Mouse (Mus musculus): ENCODE data around the gene Zfp560. TPM values are rescaled to one million over a fixed set of nuclear protein-coding genes. Genes with fewer than 3 reads are reported as not detected.
A peak's percentile ranks its signal among the peaks of the same experiment; 100 is the strongest.
"Not testable (repeated sequence)": the region's sequence is repeated elsewhere in the genome, so short reads cannot be mapped to it uniquely, and the experiment has no call there.

Gene Zfp560
- 1 to 10 TPM; 5.9 to 8.6 TPM for total RNA-seq (2021)
- long read RNA-seq, experiment 1, full-length matches to known transcripts, result 12 of 12 reads
- long read RNA-seq, experiment 1, partial matches to known transcripts, result 0 of 12 reads
- long read RNA-seq, experiment 1, other reads (novel, unspliced or antisense), result 0 of 12 reads
- long read RNA-seq, experiment 2, transcript Zfp560-202 (3 exons, 608 nt), result major isoform, 5 of 6 reads
- long read RNA-seq, experiment 2, partial matches to known transcripts, result 0 of 6 reads
- long read RNA-seq, experiment 2, other reads (novel, unspliced or antisense), result 1 of 6 reads

DNA sequence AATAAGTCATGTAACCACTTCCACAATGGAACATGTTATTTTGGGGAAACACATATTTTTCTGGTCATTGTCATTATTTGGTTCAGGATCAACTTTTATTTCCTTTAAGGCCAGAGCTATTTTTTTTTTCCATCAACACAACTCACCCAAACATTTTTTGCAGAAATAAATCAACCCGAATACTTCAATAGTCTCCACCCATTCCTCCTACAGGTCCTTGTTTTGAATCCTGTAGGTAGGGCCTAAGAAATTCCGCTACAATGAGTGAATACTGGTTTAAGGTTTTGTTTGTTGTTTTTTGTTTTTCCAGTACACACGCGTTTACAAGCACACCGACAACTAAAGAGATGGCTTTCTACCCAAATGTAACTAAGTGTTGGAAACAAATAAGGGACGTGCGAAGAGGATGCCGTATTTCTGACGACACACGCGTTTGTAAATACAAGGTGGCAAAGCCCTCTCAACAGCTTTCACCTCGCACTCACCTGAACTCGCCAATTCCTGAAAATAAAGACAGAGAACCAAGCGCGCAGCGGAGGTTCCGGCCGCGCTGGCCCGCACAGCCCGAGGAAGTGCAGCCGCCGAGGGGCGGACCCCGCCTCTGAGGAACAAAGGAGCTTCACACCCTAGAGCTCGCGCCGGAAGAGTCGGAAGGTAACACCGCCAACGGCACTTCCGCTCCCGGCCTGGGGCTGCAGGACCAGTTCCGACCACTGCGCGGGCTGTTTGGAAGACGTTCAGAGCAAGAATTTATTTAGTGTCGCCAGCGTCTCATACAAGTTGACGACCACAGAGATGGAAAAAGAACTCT, at the start of gene Zfp560:
Zfp560 (minus strand) TSS at position 646 of the 811 bp plus-strand sequence.
- DNase-seq, result peak; percentile 90 to 91

DNA sequence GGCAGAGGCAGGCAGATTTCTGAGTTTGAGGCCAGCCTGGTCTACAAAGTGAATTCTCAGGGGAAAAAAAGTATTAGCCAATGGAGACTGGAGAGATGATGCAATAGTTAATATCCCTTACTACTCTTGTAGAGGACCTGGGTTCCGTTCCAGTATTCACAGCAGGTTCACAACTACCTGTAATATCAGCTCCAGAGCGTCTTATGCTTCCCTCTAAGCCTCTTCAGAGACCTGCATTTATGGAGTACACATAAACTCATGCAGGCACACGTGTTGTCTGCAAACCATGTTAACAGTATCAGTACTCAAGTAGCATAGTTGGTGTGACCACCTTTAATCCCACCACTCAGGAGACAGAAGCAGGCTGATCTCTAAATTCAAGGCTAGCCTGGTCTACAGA, 45.0 kb upstream of the Zfp560 start:
- no peak for DNase-seq

DNA sequence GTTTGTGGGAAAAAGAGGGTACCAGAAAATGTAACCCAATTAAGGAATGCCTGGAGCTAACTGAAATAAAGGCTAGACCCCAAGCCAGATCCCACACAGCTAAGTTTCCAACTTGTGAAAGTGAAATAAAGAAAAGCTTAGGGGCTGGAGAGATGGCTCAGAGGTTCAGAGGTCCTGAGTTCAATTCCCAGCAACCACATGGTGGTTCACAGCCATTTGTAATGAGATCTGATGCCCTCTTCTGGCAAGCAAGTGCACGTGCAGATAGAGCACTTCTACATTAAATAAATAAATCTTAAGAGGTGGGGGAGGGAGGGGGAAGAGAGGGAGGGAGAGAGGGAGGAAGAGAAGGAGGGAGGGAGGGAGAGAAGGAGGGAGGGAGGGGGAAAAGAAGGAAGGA, 26.5 kb upstream of the Zfp560 start:
- no peak for DNase-seq

DNA sequence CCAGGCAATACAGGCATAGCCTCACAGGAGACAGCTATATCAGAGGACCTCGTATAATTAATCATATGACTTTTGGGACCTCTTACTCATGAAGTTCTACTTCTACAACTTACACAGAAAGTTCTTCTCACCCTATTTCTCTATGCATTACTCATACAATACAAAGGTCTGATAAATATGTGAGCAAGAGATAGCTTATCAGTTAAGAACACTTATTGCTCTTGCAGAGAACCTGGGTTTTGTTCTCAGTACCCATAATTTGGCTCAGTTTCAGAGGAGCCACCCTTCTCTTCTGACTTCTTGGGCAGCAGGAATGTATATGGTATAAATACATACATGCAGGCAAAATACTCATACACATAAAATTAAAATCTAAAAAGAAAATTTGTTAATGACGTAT, 24.3 kb upstream of the Zfp560 start:
- no peak for DNase-seq

DNA sequence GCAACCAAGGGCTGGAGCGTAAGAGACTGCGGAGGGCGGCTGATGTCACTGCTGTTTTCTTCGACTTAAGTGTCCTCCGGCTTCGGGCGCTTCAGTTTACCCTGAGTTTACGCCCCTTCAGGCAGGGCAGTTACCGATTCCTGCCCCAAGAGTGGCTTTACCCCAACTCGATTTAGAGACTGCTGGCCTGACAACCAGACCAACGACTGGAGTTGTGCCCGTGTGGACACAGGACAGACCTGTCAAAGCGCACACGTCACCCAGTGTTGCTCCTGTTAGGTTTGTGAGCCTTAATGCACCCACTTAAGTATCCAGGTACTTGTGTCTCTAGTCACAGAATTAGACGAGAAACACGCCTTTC, 346 bp upstream of the Zfp560 start:
- no peak for DNase-seq

DNA sequence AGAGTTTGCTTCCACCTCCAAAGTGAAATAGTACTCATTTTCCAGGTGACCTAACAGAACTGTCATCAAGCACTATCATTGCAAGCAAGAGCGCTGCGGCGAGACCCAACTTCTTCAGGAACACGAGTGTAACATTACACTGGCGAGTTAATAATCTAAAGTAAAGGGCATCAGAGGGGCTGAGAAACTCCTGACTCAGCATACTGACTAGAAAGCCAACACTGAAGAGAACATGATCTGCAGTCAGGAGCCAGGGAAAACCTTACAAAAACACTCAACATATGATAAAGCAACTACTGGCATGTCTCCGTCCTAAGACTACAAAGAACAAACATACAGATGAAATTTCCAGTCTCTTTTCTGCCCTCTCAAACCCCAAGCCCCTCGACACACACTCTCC, 1.3 kb downstream of the Zfp560 start:
- DNase-seq, result no peak

DNA sequence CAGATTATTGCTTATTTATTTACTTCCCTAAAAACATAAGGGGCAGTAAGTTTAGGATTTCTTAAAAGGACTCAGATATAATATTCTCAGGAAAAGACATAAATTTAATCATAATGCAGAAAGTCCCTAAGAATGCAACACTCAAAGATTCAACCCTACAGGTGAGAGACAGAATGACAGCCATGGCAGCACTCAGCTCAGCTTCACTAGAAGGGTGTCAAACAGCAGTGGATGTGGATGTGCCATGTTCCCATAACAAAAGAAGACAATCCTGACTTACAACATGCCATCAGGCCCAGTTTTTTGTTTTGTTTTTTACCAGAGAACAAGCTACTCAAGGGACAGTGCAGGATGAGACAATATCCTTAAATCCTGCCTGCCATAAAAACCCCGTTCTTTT, 10.3 kb downstream of the Zfp560 start:
- no peak for DNase-seq

DNA sequence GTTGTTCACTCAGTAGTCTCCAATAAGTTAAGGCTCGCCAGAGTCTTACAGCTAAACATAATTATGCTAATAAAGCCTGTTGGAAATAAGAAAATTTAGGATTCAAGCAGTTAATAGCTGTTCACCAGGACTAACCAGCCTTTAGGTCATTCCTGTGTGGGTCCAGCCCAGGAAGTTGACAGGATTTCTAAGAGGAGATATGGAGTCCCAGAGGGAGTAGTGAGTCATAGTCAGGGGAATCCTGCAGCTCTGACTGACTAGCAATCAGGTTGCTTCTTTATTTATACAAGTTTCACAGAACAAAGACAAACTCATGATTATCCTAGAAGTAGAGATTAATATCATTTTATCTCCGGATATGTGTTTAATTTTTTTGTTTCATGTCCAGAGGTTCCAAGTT, 17.7 kb downstream of the Zfp560 start:
- DNase-seq, result no peak

DNA sequence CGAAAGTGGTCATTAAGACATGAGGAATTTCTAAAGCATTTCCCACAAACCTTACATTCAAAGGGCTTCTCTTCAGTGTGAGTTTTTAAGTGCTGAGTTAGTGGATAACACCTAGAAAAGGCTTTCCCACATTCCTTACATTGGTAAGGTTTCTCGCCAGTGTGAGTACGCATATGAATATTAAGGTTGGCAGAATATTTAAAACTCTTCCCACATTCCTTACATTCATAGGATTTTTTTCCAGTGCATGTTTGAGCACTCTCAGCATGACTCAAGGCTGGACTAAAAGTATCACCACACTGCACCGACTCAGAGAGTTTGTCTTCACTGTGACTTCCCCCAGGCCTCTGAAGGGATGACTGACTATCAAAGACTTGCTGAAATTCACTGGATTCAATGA, 36.5 kb downstream of the Zfp560 start:
- DNase-seq, result no peak

DNA sequence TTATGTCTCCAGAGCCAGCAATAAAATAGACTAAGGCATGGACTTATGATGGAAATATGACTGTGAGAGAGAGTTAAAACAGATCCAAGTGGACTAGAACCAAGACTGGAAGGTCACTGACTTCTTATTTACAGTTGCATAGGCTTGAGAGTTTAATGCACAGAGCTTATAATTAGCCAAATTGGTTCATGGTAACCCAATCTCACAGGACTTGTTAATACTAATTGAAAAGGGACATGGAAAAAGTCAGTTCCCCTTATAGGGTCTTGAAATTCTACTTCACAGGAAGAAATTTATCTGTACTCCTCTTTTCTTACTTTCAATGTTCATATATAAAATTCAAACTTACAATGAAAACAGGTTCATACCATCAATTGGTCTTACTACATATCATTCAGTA, 49.0 kb downstream of the Zfp560 start, which contains the start of gene Olfr18:
Olfr18 (minus strand) TSS at position 101 of the 400 bp plus-strand sequence.
- DNase-seq, result no peak

DNA sequence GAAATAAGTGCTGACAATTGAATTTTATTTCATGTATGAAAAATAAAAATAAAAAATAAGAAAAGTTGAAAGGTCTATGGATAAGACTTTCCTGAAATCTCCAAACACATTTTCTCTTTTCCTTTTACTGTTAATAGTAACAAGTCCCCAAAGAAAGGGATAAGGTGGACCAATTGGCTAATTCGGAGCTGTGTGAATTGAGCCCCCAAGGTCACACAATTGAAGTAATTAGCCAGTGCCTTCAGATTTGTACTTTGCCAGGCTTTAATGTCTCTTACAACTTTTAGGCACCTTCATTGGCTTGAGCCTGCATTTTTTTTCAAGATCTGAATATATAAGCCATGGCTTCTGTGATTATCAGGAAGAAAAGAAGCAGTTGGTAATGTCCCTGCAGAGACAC, 86.7 kb downstream of the Zfp560 start, which contains the start of gene Olfr873:
Olfr873 (plus strand) TSS at position 301 of the 400 bp plus-strand sequence.
- no peak for DNase-seq

DNA sequence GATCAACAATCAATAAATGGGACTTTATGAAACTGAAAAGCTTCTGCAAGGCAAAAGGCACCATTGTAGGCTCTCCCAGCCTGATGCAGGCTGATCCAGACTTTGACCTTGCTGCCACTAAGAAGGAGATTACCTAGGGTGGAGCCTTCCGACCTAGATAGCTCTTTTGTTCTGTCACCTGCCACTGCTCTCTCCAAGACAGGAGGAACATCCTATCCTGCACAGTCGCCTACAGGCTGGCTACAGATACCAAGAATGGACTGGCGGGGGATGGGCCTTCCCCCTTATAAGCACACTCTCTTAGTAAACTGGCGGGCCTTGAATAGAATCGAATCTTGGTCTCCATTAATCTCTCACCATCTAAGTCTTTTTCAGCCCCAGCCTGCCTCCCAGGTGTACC, 89.4 kb downstream of the Zfp560 start:
- DNase-seq, result not testable (repeated sequence)

Other genes starting within 250 kb of the Zfp560 start
- not detected for gene Olfr870, start 211.1 kb downstream of the Zfp560 start, total RNA-seq (2021)
- not detected for gene Olfr871, start 173.0 kb downstream of the Zfp560 start, total RNA-seq (2021)
- gene Olfr872, start 148.1 kb downstream of the Zfp560 start, total RNA-seq (2021), result not detected
- gene Olfr39, start 102.8 kb downstream of the Zfp560 start, total RNA-seq (2021), result not detected
- gene Olfr873, start 86.6 kb downstream of the Zfp560 start, total RNA-seq (2021), result not detected
- gene Olfr18, start 49.1 kb downstream of the Zfp560 start, total RNA-seq (2021), result not detected
- 10 to 100 TPM; 19.4 to 20.6 TPM for gene Zfp26, start 75.0 kb upstream of the Zfp560 start, total RNA-seq (2021)
- gene Zfp426, start 107.6 kb upstream of the Zfp560 start, total RNA-seq (2021), result 10 to 100 TPM; 21.8 to 22.0 TPM
- 10 to 100 TPM; 36.8 to 38.1 TPM for gene Zfp266, start 136.2 kb upstream of the Zfp560 start, total RNA-seq (2021)
- 1 to 10 TPM; 7.1 to 7.4 TPM for gene Zfp846, start 196.1 kb upstream of the Zfp560 start, total RNA-seq (2021)